Mouse (Mus musculus): ENCODE results near the gene Zc3hc1. TPM values are rescaled to one million over a fixed set of nuclear protein-coding genes. Genes with fewer than 3 reads are reported as not detected.

Zc3hc1 gene
- polyA plus RNA-seq, 1 experiment from 2014 or later: 14.4 TPM

DNA sequence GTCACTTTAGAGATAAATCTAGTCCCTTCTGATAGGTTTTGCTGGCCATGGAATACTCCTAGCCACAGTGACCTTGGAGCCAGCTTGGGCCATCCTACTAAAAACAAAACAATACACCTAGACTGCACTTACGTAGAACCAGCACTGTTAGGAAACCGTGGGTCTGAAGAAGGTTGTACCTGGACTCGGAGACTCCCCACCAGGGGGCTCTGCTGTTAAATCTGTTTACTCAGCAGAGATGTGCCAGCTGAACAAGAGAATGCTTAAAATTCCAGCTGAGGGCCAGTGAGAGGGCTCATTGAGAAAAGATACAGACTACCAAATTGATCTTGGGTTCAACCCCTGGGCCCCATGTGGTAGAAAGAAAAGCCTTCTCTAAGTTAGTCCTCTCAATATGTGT is 9.7 kb downstream of the Zc3hc1 start:
- H3K27me3 ChIP-seq (ENCODE audit: insufficient read depth, low read length): no peaks in the 10 kb centered on the region
- no peaks in the 10 kb centered on the region for H3K9me3 ChIP-seq (ENCODE audit: low read length)
- DNase-seq: no peak
- no peak overlapping the region for H3K4me2 ChIP-seq (ENCODE audit: low read depth, low read length)
- TF ChIP-seq EP300 (IDR thresholded peaks at IDR 0.05; ENCODE audit: low read depth) (no peak), CTCF (IDR thresholded peaks at IDR 0.05; ENCODE audit: low read depth) (0 out of 2 replicates have a peak, but pooled peaks have one; percentile 13)
- peaks cover 54% of the 10 kb centered on the region for H3K36me3 ChIP-seq (replicated peaks; ENCODE audit: insufficient read depth, low read length)
- H3K27ac ChIP-seq (ENCODE audit: low read depth): no peak overlapping the region
- H3K9ac ChIP-seq (replicated peaks): no peak overlapping the region
- WGBS (ENCODE audit: insufficient replicate concordance): 65% methylated on average over 3 of the region's 3 CpGs
- ATAC-seq: no peak
- no peaks in the 10 kb centered on the region for H3K4me1 ChIP-seq (ENCODE audit: insufficient read depth)
- H3K4me3 ChIP-seq (ENCODE audit: low read depth, low read length): no peak overlapping the region

DNA sequence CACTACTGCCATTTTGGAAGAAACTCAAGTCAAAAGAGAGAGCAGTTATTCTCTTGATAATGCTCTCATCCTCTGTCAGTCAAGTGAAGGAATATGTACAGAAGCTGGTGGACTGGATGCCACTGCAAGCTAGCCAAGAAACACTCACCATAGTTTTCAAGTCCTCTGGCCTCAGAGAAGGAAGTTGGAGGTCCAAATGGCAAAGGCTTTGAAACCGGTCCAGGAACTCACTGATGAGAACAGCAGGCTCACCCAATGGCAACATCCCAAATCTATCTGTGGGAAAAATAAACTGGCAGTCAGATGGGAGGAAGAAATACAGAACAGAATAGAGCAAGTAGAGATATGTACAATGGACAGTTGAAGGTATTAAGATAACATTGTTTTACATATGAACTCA is 15.0 kb downstream of the Zc3hc1 start:
- no peaks in the 10 kb centered on the region for H3K27me3 ChIP-seq (ENCODE audit: insufficient read depth, low read length)
- ATAC-seq: no peak
- no peaks in the 10 kb centered on the region for H3K9me3 ChIP-seq (ENCODE audit: low read length)
- no peak for DNase-seq
- no peak for TF ChIP-seq CTCF (IDR thresholded peaks at IDR 0.05; ENCODE audit: low read depth)
- no peak overlapping the region for H3K4me3 ChIP-seq (ENCODE audit: low read depth, low read length)
- no peak overlapping the region for H3K9ac ChIP-seq (replicated peaks)
- no peaks in the 10 kb centered on the region for H3K4me1 ChIP-seq (ENCODE audit: insufficient read depth)
- no peak overlapping the region for H3K27ac ChIP-seq (ENCODE audit: low read depth)
- peaks cover 58% of the 10 kb centered on the region for H3K36me3 ChIP-seq (replicated peaks; ENCODE audit: insufficient read depth, low read length)
- 78% methylated on average over 1 of the region's 1 CpGs for WGBS (ENCODE audit: insufficient replicate concordance)
- no peak overlapping the region for H3K4me2 ChIP-seq (ENCODE audit: low read depth, low read length)

DNA sequence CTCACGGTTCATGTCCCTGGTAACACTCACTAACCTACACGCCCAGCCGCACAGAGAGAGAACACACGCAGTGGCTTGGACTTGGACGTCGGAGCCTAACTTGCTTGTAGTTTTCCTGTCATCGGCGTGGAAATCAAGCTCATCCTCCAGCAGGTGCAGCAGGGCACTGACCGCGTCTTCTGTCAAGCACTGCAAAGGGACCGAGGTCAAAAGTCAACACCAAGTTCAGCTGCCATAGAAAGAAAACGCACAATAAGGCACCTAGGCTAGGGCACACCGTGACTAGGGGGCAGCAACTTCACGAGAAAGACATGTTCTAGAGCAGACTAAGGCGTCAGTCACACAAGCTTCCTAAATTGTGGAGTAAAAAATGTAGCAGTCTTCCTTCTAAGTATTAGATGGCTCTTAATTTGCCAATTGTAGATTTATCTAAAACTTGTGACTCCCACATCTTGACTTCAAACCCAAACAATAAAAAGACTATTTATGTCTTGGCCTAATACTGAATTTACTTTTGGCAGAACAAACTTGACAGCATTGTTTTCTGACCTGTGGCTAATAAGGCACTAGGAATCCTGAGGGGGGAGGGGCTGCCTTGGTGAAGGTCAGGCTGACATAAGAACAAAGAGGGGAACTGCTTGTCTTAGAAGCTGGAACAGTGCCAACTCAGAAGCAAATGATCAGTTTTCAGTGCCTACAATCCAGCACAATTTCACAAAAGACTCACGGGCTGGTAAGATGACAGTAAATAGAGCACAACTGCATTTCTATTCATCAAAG is 15.9 kb downstream of the Zc3hc1 start:
- Histone ChIP-seq H3K9ac (replicated peaks) (no peak overlapping the region), H3K4me2 (ENCODE audit: low read depth, low read length) (no peak overlapping the region), H3K4me1 (ENCODE audit: insufficient read depth) (no peaks in the 10 kb centered on the region), H3K9me3 (ENCODE audit: low read length) (no peaks in the 10 kb centered on the region), H3K36me3 (replicated peaks; ENCODE audit: insufficient read depth, low read length) (peaks cover 59% of the 10 kb centered on the region), H3K27me3 (ENCODE audit: insufficient read depth, low read length) (no peaks in the 10 kb centered on the region), H3K27ac (ENCODE audit: low read depth) (no peak overlapping the region), H3K4me3 (ENCODE audit: low read depth, low read length) (no peak overlapping the region)
- TF ChIP-seq CTCF (IDR thresholded peaks at IDR 0.05; ENCODE audit: low read depth) (no peak), EP300 (IDR thresholded peaks at IDR 0.05; ENCODE audit: low read depth) (no peak)
- 88% methylated on average over 16 of the region's 16 CpGs for WGBS (ENCODE audit: insufficient replicate concordance)
- ATAC-seq: no peak
- no peak for DNase-seq

DNA sequence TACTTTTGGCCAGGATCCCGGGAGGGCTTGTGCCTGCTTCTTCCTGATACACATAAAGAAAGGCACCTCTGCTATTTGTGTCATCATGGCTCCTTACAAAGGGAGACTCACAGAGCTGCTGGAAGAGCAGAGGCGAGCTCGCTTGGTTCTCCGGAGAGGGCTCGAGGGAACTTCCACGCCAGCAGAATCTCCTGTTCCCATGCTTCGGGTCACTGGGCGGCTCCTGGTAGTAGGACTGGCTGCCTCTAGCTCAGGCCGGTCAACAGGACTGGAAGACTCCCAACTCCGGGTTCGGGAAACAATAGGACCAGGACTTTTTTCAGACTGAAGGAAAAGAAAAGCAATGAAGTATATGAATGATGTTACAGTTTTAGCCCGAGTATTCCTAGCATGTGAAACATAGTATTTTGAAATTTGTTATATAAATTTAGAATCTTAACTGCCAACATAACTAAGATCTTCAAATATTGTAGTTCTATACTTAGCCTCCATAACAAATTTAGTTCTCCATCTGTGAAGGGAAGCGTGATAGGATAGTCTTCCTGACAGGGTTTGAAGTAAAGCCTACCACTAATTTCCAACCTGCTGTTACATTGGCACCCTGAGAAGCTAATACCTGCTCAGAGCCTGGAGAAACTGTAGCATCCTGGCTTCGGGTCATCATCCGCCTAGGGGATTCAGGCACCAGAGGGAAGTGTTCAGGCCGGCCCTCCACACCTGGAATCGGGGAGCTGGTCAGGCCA is 18.0 kb downstream of the Zc3hc1 start:
- H3K36me3 ChIP-seq (replicated peaks; ENCODE audit: insufficient read depth, low read length): peaks cover 76% of the 10 kb centered on the region
- H3K27me3 ChIP-seq (ENCODE audit: insufficient read depth, low read length): no peaks in the 10 kb centered on the region
- no peak overlapping the region for H3K4me2 ChIP-seq (ENCODE audit: low read depth, low read length)
- H3K27ac ChIP-seq (ENCODE audit: low read depth): no peak overlapping the region
- no peak for ATAC-seq
- WGBS (ENCODE audit: insufficient replicate concordance): 87% methylated on average over 17 of the region's 17 CpGs
- no peaks in the 10 kb centered on the region for H3K4me1 ChIP-seq (ENCODE audit: insufficient read depth)
- DNase-seq: no peak
- no peak overlapping the region for H3K9ac ChIP-seq (replicated peaks)
- no peak overlapping the region for H3K4me3 ChIP-seq (ENCODE audit: low read depth, low read length)
- no peaks in the 10 kb centered on the region for H3K9me3 ChIP-seq (ENCODE audit: low read length)
- TF ChIP-seq CTCF (IDR thresholded peaks at IDR 0.05; ENCODE audit: low read depth) (no peak), EP300 (IDR thresholded peaks at IDR 0.05; ENCODE audit: low read depth) (no peak)

DNA sequence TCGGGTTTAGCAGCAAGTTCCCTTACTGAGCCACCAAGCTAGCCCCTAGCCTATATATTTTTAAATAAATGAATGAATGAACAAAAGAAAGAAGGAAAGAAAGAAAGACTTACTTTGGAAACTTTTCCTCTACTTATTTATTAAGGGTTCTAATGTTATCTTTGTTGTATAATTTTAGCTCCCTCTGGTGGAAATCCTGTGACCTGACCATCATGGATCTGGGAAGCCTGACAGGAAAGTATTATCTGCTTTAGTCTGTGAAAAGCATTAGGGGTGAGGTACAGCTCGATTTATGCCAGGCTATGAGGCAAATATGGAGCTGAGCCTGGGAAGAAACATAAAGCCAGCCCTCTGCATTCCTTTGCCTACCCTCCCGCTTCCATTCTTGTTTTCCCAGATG is 21.5 kb downstream of the Zc3hc1 start:
- TF ChIP-seq EP300 (IDR thresholded peaks at IDR 0.05; ENCODE audit: low read depth) (no peak), CTCF (IDR thresholded peaks at IDR 0.05; ENCODE audit: low read depth) (peak; percentile 38)

DNA sequence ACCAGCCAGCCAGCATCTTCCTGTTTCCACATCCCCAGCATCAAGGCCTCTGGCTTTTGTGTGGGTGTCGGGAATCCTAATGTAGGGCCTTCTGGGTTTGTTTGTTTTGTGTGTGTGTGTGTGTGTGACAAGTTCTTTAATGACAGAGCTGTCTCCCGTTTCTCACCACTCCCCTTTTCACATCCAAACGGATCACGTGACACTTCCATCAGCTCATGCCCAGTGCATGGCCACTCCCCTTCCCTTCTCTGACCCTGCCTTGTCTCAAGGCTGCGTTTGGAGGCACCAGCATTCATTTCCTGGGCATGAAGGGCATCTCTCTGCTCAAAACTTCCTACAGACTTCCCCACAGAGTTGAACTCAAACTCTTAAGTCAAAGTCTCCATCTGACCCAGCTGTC is 27.0 kb downstream of the Zc3hc1 start:
- DNase-seq (no peak), ATAC-seq (no peak)
- 44% methylated on average over 5 of the region's 5 CpGs for WGBS (ENCODE audit: insufficient replicate concordance)
- H3K4me2 ChIP-seq (ENCODE audit: low read depth, low read length): no peak overlapping the region
- H3K27ac ChIP-seq (ENCODE audit: low read depth): no peak overlapping the region
- H3K9me3 ChIP-seq (ENCODE audit: low read length): no peaks in the 10 kb centered on the region
- no peaks in the 10 kb centered on the region for H3K4me1 ChIP-seq (ENCODE audit: insufficient read depth)
- no peak overlapping the region for H3K9ac ChIP-seq (replicated peaks)
- no peak for TF ChIP-seq CTCF (IDR thresholded peaks at IDR 0.05; ENCODE audit: low read depth)
- TF ChIP-seq EP300 (IDR thresholded peaks at IDR 0.05; ENCODE audit: low read depth): no peak
- peaks cover 27% of the 10 kb centered on the region for H3K36me3 ChIP-seq (replicated peaks; ENCODE audit: insufficient read depth, low read length)
- no peak overlapping the region for H3K4me3 ChIP-seq (ENCODE audit: low read depth, low read length)
- H3K27me3 ChIP-seq (ENCODE audit: insufficient read depth, low read length): no peaks in the 10 kb centered on the region

More for the DNA sequence above, 21.5 kb downstream of the Zc3hc1 start:
- Histone ChIP-seq H3K27ac (ENCODE audit: low read depth) (no peak overlapping the region), H3K4me2 (ENCODE audit: low read depth, low read length) (no peak overlapping the region), H3K9ac (replicated peaks) (no peak overlapping the region), H3K27me3 (ENCODE audit: insufficient read depth, low read length) (no peaks in the 10 kb centered on the region), H3K36me3 (replicated peaks; ENCODE audit: insufficient read depth, low read length) (peaks cover 75% of the 10 kb centered on the region), H3K4me3 (ENCODE audit: low read depth, low read length) (no peak overlapping the region), H3K4me1 (ENCODE audit: insufficient read depth) (no peaks in the 10 kb centered on the region), H3K9me3 (ENCODE audit: low read length) (no peaks in the 10 kb centered on the region)
- DNase-seq: no peak
- WGBS (ENCODE audit: insufficient replicate concordance): 74% methylated on average over 3 of the region's 3 CpGs
- no peak for ATAC-seq

Data from liver, postnatal 0 days (tissue).